Mouse (Mus musculus): ENCODE results near the gene Il12b. TPM values are rescaled to one million over a fixed set of nuclear protein-coding genes. Genes with fewer than 3 reads are reported as not detected.

The Il12b gene
- polyA plus RNA-seq, 1 experiment from 2014 or later: not detected

Other genes with a start within 250 kb of the Il12b start
- gene Ublcp1, start 70.4 kb downstream of the Il12b start, polyA plus RNA-seq (2016; fragmentation: Nextera tagmentation; extraction: Ambion mirVana): 72.1 and 81.6 TPM in 2 replicates
- gene Rnf145, start 118.9 kb downstream of the Il12b start, polyA plus RNA-seq (2016; fragmentation: Nextera tagmentation; extraction: Ambion mirVana): 92.8 and 96.9 TPM in 2 replicates
- 8.1 and 8.4 TPM in 2 replicates for gene Ebf1, start 217.3 kb downstream of the Il12b start, polyA plus RNA-seq (2016; fragmentation: Nextera tagmentation; extraction: Ambion mirVana)